Mouse (Mus musculus): ENCODE data around the gene Fbxl17.

GRCm38 (mm10) chr17:63293979-63294378 is 205.8 kb downstream of the Fbxl17 start:
- TF ChIP-seq CTCF (IDR thresholded peaks at IDR 0.05; ENCODE audit: control insufficient read depth, insufficient read depth, insufficient replicate concordance, low read depth, low read length) (no peak), POLR2A (IDR thresholded peaks at IDR 0.05; ENCODE audit: control insufficient read depth, low read depth, low read length) (no peak)
